Mouse (Mus musculus): ENCODE data around the gene Arntl2. TPM values are rescaled to one million over a fixed set of nuclear protein-coding genes. Genes with fewer than 3 reads are reported as not detected.

Gene Arntl2
- polyA plus RNA-seq, 1 experiment from 2014 or later, result 10.2 TPM

Other genes with a start within 250 kb of the Arntl2 start
- gene Fgfr1op2, start 218.9 kb upstream of the Arntl2 start, polyA plus RNA-seq (2015; fragmentation: Nextera tagmentation; extraction: Ambion mirVana), result 93.5 and 100 TPM in 2 replicates
- gene Ints13, start 218.2 kb upstream of the Arntl2 start, polyA plus RNA-seq (2015; fragmentation: Nextera tagmentation; extraction: Ambion mirVana), result 69.8 and 78.4 TPM in 2 replicates
- gene Med21, start 153.5 kb upstream of the Arntl2 start, polyA plus RNA-seq (2015; fragmentation: Nextera tagmentation; extraction: Ambion mirVana), result 160 and 165 TPM in 2 replicates
- 38.3 and 39.2 TPM in 2 replicates for gene Tm7sf3, start 153.2 kb upstream of the Arntl2 start, polyA plus RNA-seq (2015; fragmentation: Nextera tagmentation; extraction: Ambion mirVana)
- gene Stk38l, start 71.1 kb upstream of the Arntl2 start, polyA plus RNA-seq (2015; fragmentation: Nextera tagmentation; extraction: Ambion mirVana), result 23.0 TPM in 2 replicates
- not detected in 2 replicates for gene Smco2, start 54.0 kb downstream of the Arntl2 start, polyA plus RNA-seq (2015; fragmentation: Nextera tagmentation; extraction: Ambion mirVana)
- gene Ppfibp1, start 92.4 kb downstream of the Arntl2 start, polyA plus RNA-seq (2015; fragmentation: Nextera tagmentation; extraction: Ambion mirVana), result 61.1 and 68.5 TPM in 2 replicates
- 0.18 and 0.31 TPM in 2 replicates for gene 1700034J05Rik, start 158.4 kb downstream of the Arntl2 start, polyA plus RNA-seq (2015; fragmentation: Nextera tagmentation; extraction: Ambion mirVana)
- 1.3 and 1.6 TPM in 2 replicates for gene Rep15, start 236.5 kb downstream of the Arntl2 start, polyA plus RNA-seq (2015; fragmentation: Nextera tagmentation; extraction: Ambion mirVana)
- gene Mrps35, start 246.7 kb downstream of the Arntl2 start, polyA plus RNA-seq (2015; fragmentation: Nextera tagmentation; extraction: Ambion mirVana), result 98.6 and 99.6 TPM in 2 replicates

All from limb, embryonic 13.5 days (tissue).